Mouse (Mus musculus): ENCODE measurements around the gene Shisa4. TPM values are rescaled to one million over a fixed set of nuclear protein-coding genes. Genes with fewer than 3 reads are reported as not detected.

Gene Shisa4
- polyA plus RNA-seq, 1 experiment from 2014 or later = 25.0 TPM

- Histone ChIP-seq H3K27me3 (ENCODE audit: control insufficient read depth, insufficient read depth, low read length) (no peaks in the 10 kb centered on the region), H3K9me3 (ENCODE audit: control insufficient read depth, low read length) (no peaks in the 10 kb centered on the region), H3K27ac (replicated peaks) (no peak overlapping the region), H3K4me1 (replicated peaks; ENCODE audit: control insufficient read depth, insufficient read depth) (no peaks in the 10 kb centered on the region; the same call in 1 of the 2 replicates), H3K9ac (ENCODE audit: low read length) (no peak overlapping the region), H3K36me3 (ENCODE audit: control insufficient read depth, insufficient read depth, low read length) (peaks cover 2% of the 10 kb centered on the region; the same call in 1 of the 2 replicates), H3K4me3 (ENCODE audit: low read depth, low read length) (no peak overlapping the region), H3K4me2 (replicated peaks; ENCODE audit: low read depth) (no peak overlapping the region)
- ATAC-seq (ENCODE audit: low FRiP score, low TSS enrichment) (no peak), DNase-seq (ENCODE audit: low spot score) (no peak)
- TF ChIP-seq EP300 (optimal IDR thresholded peaks at IDR 0.05) (no peak), CTCF (IDR thresholded peaks at IDR 0.05; ENCODE audit: low read depth) (no peak)
- 68% methylated on average over 15 of the region's 15 CpGs for WGBS
Measured at GRCm38 (mm10) chr1:135380071-135380991, 5.3 kb upstream of the Shisa4 start.

DNA sequence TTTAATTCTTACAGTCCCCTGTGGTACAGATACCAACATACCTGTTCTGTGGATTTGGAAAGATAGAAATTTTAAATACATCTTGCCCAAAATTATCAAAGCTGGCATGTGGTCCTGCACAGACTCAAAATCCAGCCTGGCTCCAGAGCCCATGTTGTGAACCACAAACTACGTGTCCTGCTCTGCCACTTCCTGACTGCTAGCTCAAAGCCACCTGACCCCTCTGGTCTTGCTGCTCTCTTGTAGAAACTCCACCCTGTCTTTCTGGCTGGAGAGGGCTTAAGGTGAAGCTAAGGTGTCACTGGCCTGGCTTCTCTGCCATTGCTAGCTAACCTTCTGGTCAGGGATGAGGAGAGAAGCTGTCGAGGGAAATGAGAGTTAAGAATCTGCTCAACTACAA lies 4.0 kb upstream of the Shisa4 start:
- no peak overlapping the region for H3K27ac ChIP-seq (replicated peaks)
- H3K4me3 ChIP-seq (ENCODE audit: low read depth, low read length) = no peak overlapping the region
- peaks cover 2% of the 10 kb centered on the region; the same call in 1 of the 2 replicates for H3K4me1 ChIP-seq (replicated peaks; ENCODE audit: control insufficient read depth, insufficient read depth)
- H3K9ac ChIP-seq (ENCODE audit: low read length) = no peak overlapping the region
- peaks cover 2% of the 10 kb centered on the region; the same call in 1 of the 2 replicates for H3K36me3 ChIP-seq (ENCODE audit: control insufficient read depth, insufficient read depth, low read length)
- DNase-seq (ENCODE audit: low spot score) (no peak), ATAC-seq (ENCODE audit: low FRiP score, low TSS enrichment) (no peak)
- no peaks in the 10 kb centered on the region for H3K9me3 ChIP-seq (ENCODE audit: control insufficient read depth, low read length)
- H3K27me3 ChIP-seq (ENCODE audit: control insufficient read depth, insufficient read depth, low read length) = no peaks in the 10 kb centered on the region
- 52% methylated on average over 2 of the region's 2 CpGs for WGBS
- TF ChIP-seq EP300 (optimal IDR thresholded peaks at IDR 0.05) (no peak), CTCF (IDR thresholded peaks at IDR 0.05; ENCODE audit: low read depth) (no peak)
- no peak overlapping the region for H3K4me2 ChIP-seq (replicated peaks; ENCODE audit: low read depth)

- no peaks in the 10 kb centered on the region for H3K27me3 ChIP-seq (ENCODE audit: control insufficient read depth, insufficient read depth, low read length)
- 44% methylated on average over 9 of the region's 9 CpGs for WGBS
- DNase-seq (ENCODE audit: low spot score) (no peak), ATAC-seq (ENCODE audit: low FRiP score, low TSS enrichment) (no peak)
- no peak overlapping the region for H3K4me2 ChIP-seq (replicated peaks; ENCODE audit: low read depth)
- H3K9me3 ChIP-seq (ENCODE audit: control insufficient read depth, low read length) = no peaks in the 10 kb centered on the region
- TF ChIP-seq CTCF (IDR thresholded peaks at IDR 0.05; ENCODE audit: low read depth) (no peak), EP300 (optimal IDR thresholded peaks at IDR 0.05) (no peak)
- peaks cover 2% of the 10 kb centered on the region; the same call in 1 of the 2 replicates for H3K4me1 ChIP-seq (replicated peaks; ENCODE audit: control insufficient read depth, insufficient read depth)
- no peak overlapping the region for H3K27ac ChIP-seq (replicated peaks)
- H3K9ac ChIP-seq (ENCODE audit: low read length) = peak overlapping the region; percentile 23; the same call in 1 of the 2 replicates
- H3K36me3 ChIP-seq (ENCODE audit: control insufficient read depth, insufficient read depth, low read length) = no peaks in the 10 kb centered on the region
- no peak overlapping the region for H3K4me3 ChIP-seq (ENCODE audit: low read depth, low read length)
Measured at GRCm38 (mm10) chr1:135378576-135378975, 3.5 kb upstream of the Shisa4 start.

GRCm38 (mm10) chr1:135374175-135374867 lies 716 bp downstream of the Shisa4 start:
- H3K9me3 ChIP-seq (ENCODE audit: control insufficient read depth, low read length) = no peaks in the 10 kb centered on the region
- H3K9ac ChIP-seq (ENCODE audit: low read length) = peak overlapping the region; percentile 75
- H3K27me3 ChIP-seq (ENCODE audit: control insufficient read depth, insufficient read depth, low read length) = no peaks in the 10 kb centered on the region
- peak overlapping the region; percentile 56 for H3K4me3 ChIP-seq (ENCODE audit: low read depth, low read length)
- H3K4me1 ChIP-seq (replicated peaks; ENCODE audit: control insufficient read depth, insufficient read depth) = peaks cover 2% of the 10 kb centered on the region; the same call in 1 of the 2 replicates
- H3K36me3 ChIP-seq (ENCODE audit: control insufficient read depth, insufficient read depth, low read length) = no peaks in the 10 kb centered on the region
- H3K4me2 ChIP-seq (replicated peaks; ENCODE audit: low read depth) = peak overlapping the region; percentile 94
- WGBS = 4% methylated on average over 19 of the region's 19 CpGs
- peak overlapping the region; percentile 85 for H3K27ac ChIP-seq (replicated peaks)
- ATAC-seq (ENCODE audit: low FRiP score, low TSS enrichment) (no peak), DNase-seq (ENCODE audit: low spot score) (peak; percentile 27)
- TF ChIP-seq EP300 (optimal IDR thresholded peaks at IDR 0.05) (no peak), CTCF (IDR thresholded peaks at IDR 0.05; ENCODE audit: low read depth) (no peak)

DNA sequence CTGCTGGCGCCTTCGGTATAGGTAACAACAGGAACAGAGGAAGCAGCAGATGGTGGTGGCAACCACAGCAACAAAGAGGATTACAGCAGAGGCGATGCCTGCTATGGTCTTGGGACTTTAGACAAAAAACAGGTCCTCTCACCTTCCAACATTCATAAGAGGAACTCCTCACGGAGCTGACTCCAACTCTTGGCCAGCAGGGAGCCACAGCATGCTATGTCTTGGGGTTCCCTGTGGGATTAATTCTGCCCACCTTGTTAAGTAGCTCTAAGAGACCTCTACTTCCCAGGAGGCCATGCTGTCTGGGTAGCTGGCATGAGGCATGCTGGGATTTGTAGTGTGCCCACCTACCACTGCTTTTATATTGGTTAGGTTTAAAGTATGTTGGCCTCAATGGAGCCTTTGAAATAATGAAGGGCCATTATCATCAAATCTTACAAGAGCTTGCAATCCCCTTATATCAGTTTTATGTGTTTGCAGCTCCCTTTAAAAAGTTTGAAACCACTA lies 1.8 kb downstream of the Shisa4 start:
- no peak for ATAC-seq (ENCODE audit: low FRiP score, low TSS enrichment)
- no peaks in the 10 kb centered on the region for H3K36me3 ChIP-seq (ENCODE audit: control insufficient read depth, insufficient read depth, low read length)

More for the DNA sequence above, 1.8 kb downstream of the Shisa4 start:
- no peak overlapping the region; the same call in 1 of the 2 replicates for H3K9ac ChIP-seq (ENCODE audit: low read length)
- WGBS = 70% methylated on average over 4 of the region's 4 CpGs
- H3K4me1 ChIP-seq (replicated peaks; ENCODE audit: control insufficient read depth, insufficient read depth) = peaks cover 2% of the 10 kb centered on the region; the same call in 1 of the 2 replicates
- H3K27me3 ChIP-seq (ENCODE audit: control insufficient read depth, insufficient read depth, low read length) = no peaks in the 10 kb centered on the region
- no peak for TF ChIP-seq EP300 (optimal IDR thresholded peaks at IDR 0.05)
- H3K27ac ChIP-seq (replicated peaks) = no peak overlapping the region
- no peak overlapping the region; the same call in 1 of the 2 replicates for H3K4me2 ChIP-seq (replicated peaks; ENCODE audit: low read depth)
- H3K4me3 ChIP-seq (ENCODE audit: low read depth, low read length) = no peak overlapping the region
- H3K9me3 ChIP-seq (ENCODE audit: control insufficient read depth, low read length) = no peaks in the 10 kb centered on the region
- no peak for DNase-seq (ENCODE audit: low spot score)

Measured in stomach, postnatal 0 days (tissue).